Comparison of ENCODE assay signal across 8 mouse cellular contexts in genomic region chr8:61606795-61607462, GRCm38 (mm10).
DNase-seq lines count a peak whose midpoint lies in the region; ATAC-seq and TF ChIP-seq lines count a peak whose summit lies in the region.

No protein-coding gene starts in this region.

- DNase-seq in CD8-positive naive resting alpha-beta T cell, adult 2 months (ENCODE audit: low read depth in 2 of 2, low spot score in 2 of 2), result peak; percentile 47 to 54
- peak; percentile 93 for DNase-seq in brain, embryonic 14.5 days (ENCODE audit: low read depth)
- peak; percentile 26 to 34 for DNase-seq in frontal cortex, postnatal 36 days (ENCODE audit: low spot score in 2 of 2)
- DNase-seq in layer of hippocampus, adult 9-11 months, result peak; percentile 61
- DNase-seq in ovary, postnatal 14 days (ENCODE audit: low spot score), result peak; percentile 52
- peak; percentile 86 for DNase-seq in urinary bladder, postnatal 14 days (ENCODE audit: low spot score)

- peak overlapping the region; percentile 21; the same call in 1 of the 2 replicates for H3K4me2 ChIP-seq in hindbrain, embryonic 13.5 days
- peak overlapping the region; percentile 33 for H3K4me2 ChIP-seq in lung, embryonic 15.5 days

- H3K4me1 ChIP-seq in hindbrain, embryonic 13.5 days (replicated peaks), result 0 out of 2 replicates have a peak, but pooled peaks cover 11% of the 10 kb centered on the region
- H3K4me1 ChIP-seq in lung, embryonic 15.5 days, result peaks cover 17% of the 10 kb centered on the region

- no peak for TF ChIP-seq CTCF in brain, embryonic 14.5 days (IDR thresholded peaks at IDR 0.05; ENCODE audit: borderline replicate concordance, extremely low read depth, insufficient read depth, insufficient read length)

- 17% methylated on average over 8 of the region's 8 CpGs for WGBS in hindbrain, embryonic 13.5 days
- 12% methylated on average over 8 of the region's 8 CpGs for WGBS in lung, embryonic 15.5 days

- H3K9me3 ChIP-seq in hindbrain, embryonic 13.5 days, result no peaks in the 10 kb centered on the region
- no peaks in the 10 kb centered on the region for H3K9me3 ChIP-seq in lung, embryonic 15.5 days

- no peak overlapping the region for H3K4me3 ChIP-seq in hindbrain, embryonic 13.5 days
- H3K4me3 ChIP-seq in lung, embryonic 15.5 days, result no peak overlapping the region

- H3K27me3 ChIP-seq in hindbrain, embryonic 13.5 days, result no peaks in the 10 kb centered on the region
- H3K27me3 ChIP-seq in lung, embryonic 15.5 days, result no peaks in the 10 kb centered on the region

- no peak for TF ChIP-seq POLR2A in brain, embryonic 14.5 days (IDR thresholded peaks at IDR 0.05; ENCODE audit: borderline replicate concordance, extremely low read depth, insufficient read depth, insufficient read length, poor library complexity, severe bottlenecking)

- peak; percentile 84 for ATAC-seq in hindbrain, embryonic 13.5 days (ENCODE audit: low FRiP score)
- ATAC-seq in lung, embryonic 15.5 days (ENCODE audit: borderline replicate concordance, extremely low read depth, low FRiP score, low TSS enrichment), result peak; percentile 92

- no peak overlapping the region for H3K9ac ChIP-seq in hindbrain, embryonic 13.5 days
- H3K9ac ChIP-seq in lung, embryonic 15.5 days, result no peak overlapping the region

- H3K36me3 ChIP-seq in hindbrain, embryonic 13.5 days, result no peaks in the 10 kb centered on the region
- no peaks in the 10 kb centered on the region for H3K36me3 ChIP-seq in lung, embryonic 15.5 days

- H3K27ac ChIP-seq in hindbrain, embryonic 13.5 days, result peak overlapping the region; percentile 61
- H3K27ac ChIP-seq in lung, embryonic 15.5 days, result peak overlapping the region; percentile 95

Comparison
In these comparisons a context has a peak if more than half of its experiments do, and no peak if none do; other contexts are left out.
1. DNase-seq: peak in every context shown above with its lines; median percentile 93 in brain, embryonic 14.5 days; 86 in urinary bladder, postnatal 14 days; 61 in layer of hippocampus, adult 9-11 months; 52 in ovary, postnatal 14 days; 50 in CD8-positive naive resting alpha-beta T cell, adult 2 months; 30 in frontal cortex, postnatal 36 days.